ENCODE assay signal across 17 mouse cellular contexts in the genomic region with DNA sequence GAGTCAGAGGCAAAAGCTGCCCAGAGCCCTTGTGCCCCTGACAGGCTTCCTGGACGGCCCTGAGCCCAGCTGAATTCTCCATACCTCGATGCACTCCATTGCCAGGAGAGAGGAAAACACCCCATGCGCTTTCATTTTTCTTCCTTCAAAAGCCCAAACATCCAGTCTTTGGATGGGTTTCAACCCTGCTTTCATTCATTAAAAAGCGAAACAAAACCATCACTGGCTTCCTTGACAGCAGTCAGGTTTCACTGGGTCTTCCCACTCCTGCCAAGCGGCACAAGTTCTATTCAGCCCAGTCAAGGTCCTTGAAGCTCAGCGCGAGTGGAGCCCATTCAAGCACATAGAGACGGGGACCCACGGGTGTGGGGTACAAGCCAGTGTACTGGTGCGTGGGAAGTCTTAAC.
DNase-seq lines count a peak whose midpoint lies in the region; ATAC-seq and TF ChIP-seq lines count a peak whose summit lies in the region.
"Had no signal": no experiment of that assay in that cellular context is flagged by ENCODE, and none has a peak within 500 bp of the region (broad histone marks: within the 10 kb centered on the region; RNA-seq: fewer than 3 reads in every experiment).

No protein-coding gene starts in this region.

- POLR2A ChIA-PET in Patski (lab: Charles Lee) = interaction anchor here (0.7 to 2.0 kb wide), 2 partner anchors 239 to 492 kb away, joined by 3 to 4 read pairs; no protein-coding TSS in a partner anchor

- CTCF ChIA-PET in Patski (lab: Charles Lee) = interaction anchor here (0.9 to 1.8 kb wide), 2 partner anchors 9 to 248 kb away, joined by 4 to 5 read pairs; no protein-coding TSS in a partner anchor

- 42% methylated on average over 10 of the region's 10 CpGs for WGBS in hindbrain, embryonic 14.5 days
- WGBS in hindbrain, embryonic 11.5 days = 67% methylated on average over 10 of the region's 10 CpGs
- 75% methylated on average over 10 of the region's 10 CpGs for WGBS in lung, embryonic 16.5 days
- WGBS in hindbrain, postnatal 0 days = 33% methylated on average over 10 of the region's 10 CpGs

- no peaks in the 10 kb centered on the region for H3K27me3 ChIP-seq in hindbrain, embryonic 14.5 days (ENCODE audit: control insufficient read depth, insufficient read depth, low read length)
- H3K27me3 ChIP-seq in hindbrain, embryonic 11.5 days (ENCODE audit: control insufficient read depth, insufficient read depth, low read length) = no peaks in the 10 kb centered on the region
- no peaks in the 10 kb centered on the region; the same call in 1 of the 2 replicates for H3K27me3 ChIP-seq in lung, embryonic 16.5 days (ENCODE audit: control insufficient read depth, insufficient read depth, low read depth, low read length)
- no peaks in the 10 kb centered on the region for H3K27me3 ChIP-seq in Patski
- H3K27me3 ChIP-seq in hindbrain, postnatal 0 days (ENCODE audit: insufficient read depth, low read length) = no peaks in the 10 kb centered on the region
- H3K27me3 ChIP-seq: limb, embryonic 12.5 days; liver, embryonic 13.5 days; megakaryocyte, embryonic 14.5 days had no signal

- H3K27ac ChIP-seq in hindbrain, embryonic 14.5 days = no peak overlapping the region
- no peak overlapping the region for H3K27ac ChIP-seq in hindbrain, embryonic 11.5 days (ENCODE audit: low read depth, low read length)
- H3K27ac ChIP-seq in lung, embryonic 16.5 days (ENCODE audit: low read length) = peak overlapping the region; percentile 10; the same call in 1 of the 2 replicates
- no peak overlapping the region for H3K27ac ChIP-seq in hindbrain, postnatal 0 days
- H3K27ac ChIP-seq: limb, embryonic 12.5 days; liver, embryonic 13.5 days had no signal

- H3K9me3 ChIP-seq in hindbrain, embryonic 14.5 days (ENCODE audit: control insufficient read depth, low read length) = no peaks in the 10 kb centered on the region
- H3K9me3 ChIP-seq in hindbrain, embryonic 11.5 days (ENCODE audit: control insufficient read depth, low read length) = no peaks in the 10 kb centered on the region
- H3K9me3 ChIP-seq in lung, embryonic 16.5 days (ENCODE audit: control insufficient read depth, low read length) = no peaks in the 10 kb centered on the region
- no peaks in the 10 kb centered on the region for H3K9me3 ChIP-seq in hindbrain, postnatal 0 days (ENCODE audit: low read length)
- H3K9me3 ChIP-seq: G1E; limb, embryonic 12.5 days; liver, embryonic 13.5 days; megakaryocyte, embryonic 14.5 days had no signal

- H3K36me3 ChIP-seq in hindbrain, embryonic 14.5 days (replicated peaks; ENCODE audit: control insufficient read depth, insufficient read depth) = no peaks in the 10 kb centered on the region
- H3K36me3 ChIP-seq in hindbrain, embryonic 11.5 days (ENCODE audit: control insufficient read depth, insufficient read depth, low read length) = no peaks in the 10 kb centered on the region
- H3K36me3 ChIP-seq in lung, embryonic 16.5 days (ENCODE audit: control insufficient read depth, insufficient read depth, low read length) = no peaks in the 10 kb centered on the region
- no peaks in the 10 kb centered on the region for H3K36me3 ChIP-seq in hindbrain, postnatal 0 days (ENCODE audit: insufficient read depth, low read length)
- H3K36me3 ChIP-seq: G1E; limb, embryonic 12.5 days; liver, embryonic 13.5 days had no signal

- no peak for TF ChIP-seq CTCF in Patski (IDR thresholded peaks at IDR 0.05)
- no peak for TF ChIP-seq CTCF in hindbrain, postnatal 0 days (IDR thresholded peaks at IDR 0.05; ENCODE audit: low read depth)

- DNase-seq in hindbrain, embryonic 14.5 days (ENCODE audit: low spot score) = no peak
- DNase-seq in hindbrain, embryonic 11.5 days (ENCODE audit: low spot score) = no peak
- no peak for DNase-seq in lung, postnatal 25 days (ENCODE audit: low spot score)
- peak; percentile 96 for DNase-seq in Patski (ENCODE audit: low read depth, low spot score)
- peak; percentile 70 for DNase-seq in hindbrain, postnatal 0 days (ENCODE audit: low spot score)
- DNase-seq: adrenal gland, adult 8-10 months; cerebellum, adult 11-12 months; cerebellum, postnatal 25 days; gastrocnemius, postnatal 14 days; liver, embryonic 13.5 days; thymus, postnatal 36 days had no signal

- in situ Hi-C loops in Patski (cut with MboI; ENCODE audit: low pct_unique_long_range_greater_than_20kb) = loop anchor here (10.0 kb wide), 1 partner anchor 171 kb away; no protein-coding TSS in a partner anchor

- peak; percentile 53; the same call in 1 of the 2 replicates for ATAC-seq in hindbrain, embryonic 14.5 days (ENCODE audit: low FRiP score)
- ATAC-seq in hindbrain, embryonic 11.5 days (ENCODE audit: low FRiP score) = no peak
- no peak for ATAC-seq in lung, embryonic 16.5 days (ENCODE audit: low read depth)
- ATAC-seq in Patski = peak; percentile 48
- peak; percentile 88 for ATAC-seq in hindbrain, postnatal 0 days
- ATAC-seq in megakaryocyte, adult 5-6 weeks (ENCODE audit: poor library complexity, severe bottlenecking) = no peak
- ATAC-seq: lung, postnatal 0 days had no signal

- H3K4me3 ChIP-seq in hindbrain, embryonic 14.5 days (replicated peaks; ENCODE audit: low read length) = no peak overlapping the region
- no peak overlapping the region for H3K4me3 ChIP-seq in hindbrain, embryonic 11.5 days (ENCODE audit: low read depth, low read length)
- H3K4me3 ChIP-seq in lung, embryonic 16.5 days (ENCODE audit: low read length) = no peak overlapping the region
- no peak overlapping the region for H3K4me3 ChIP-seq in hindbrain, postnatal 0 days (ENCODE audit: low read length)
- H3K4me3 ChIP-seq: limb, embryonic 12.5 days; liver, embryonic 13.5 days; megakaryocyte, embryonic 14.5 days had no signal

- H3K4me2 ChIP-seq in hindbrain, embryonic 14.5 days (replicated peaks) = no peak overlapping the region
- H3K4me2 ChIP-seq in hindbrain, embryonic 11.5 days (replicated peaks; ENCODE audit: low read depth, low read length) = no peak overlapping the region
- H3K4me2 ChIP-seq in lung, embryonic 16.5 days (ENCODE audit: low read depth, low read length) = no peak overlapping the region
- no peak overlapping the region for H3K4me2 ChIP-seq in hindbrain, postnatal 0 days (ENCODE audit: low read depth, low read length)
- H3K4me2 ChIP-seq: limb, embryonic 12.5 days; liver, embryonic 13.5 days had no signal

- no peaks in the 10 kb centered on the region for H3K4me1 ChIP-seq in hindbrain, embryonic 14.5 days (replicated peaks; ENCODE audit: control insufficient read depth, insufficient read depth, low read length)
- H3K4me1 ChIP-seq in hindbrain, embryonic 11.5 days (replicated peaks; ENCODE audit: control insufficient read depth, insufficient read depth, low read length) = no peaks in the 10 kb centered on the region
- peaks cover 3% of the 10 kb centered on the region; the same call in 1 of the 2 replicates for H3K4me1 ChIP-seq in lung, embryonic 16.5 days (replicated peaks; ENCODE audit: control insufficient read depth, insufficient read depth, low read length)
- no peaks in the 10 kb centered on the region for H3K4me1 ChIP-seq in hindbrain, postnatal 0 days (ENCODE audit: insufficient read depth, low read length)
- H3K4me1 ChIP-seq: liver, embryonic 13.5 days had no signal

- no peak overlapping the region for H3K9ac ChIP-seq in hindbrain, embryonic 14.5 days
- no peak overlapping the region for H3K9ac ChIP-seq in hindbrain, embryonic 11.5 days (ENCODE audit: low read depth, low read length)
- H3K9ac ChIP-seq in lung, embryonic 16.5 days (ENCODE audit: low read length) = no peak overlapping the region
- H3K9ac ChIP-seq in hindbrain, postnatal 0 days (replicated peaks; ENCODE audit: low read length) = no peak overlapping the region
- H3K9ac ChIP-seq: limb, embryonic 12.5 days; liver, embryonic 13.5 days had no signal

Comparison
In these comparisons a context has a peak if more than half of its experiments do, and no peak if none do; other contexts are left out.
1. ATAC-seq: peak in hindbrain, embryonic 14.5 days (single experiment), Patski (single experiment) and hindbrain, postnatal 0 days (single experiment); none in hindbrain, embryonic 11.5 days (single experiment), lung, embryonic 16.5 days (single experiment) and megakaryocyte, adult 5-6 weeks (single experiment).
2. DNase-seq: peak in Patski (single experiment) and hindbrain, postnatal 0 days (single experiment); none in hindbrain, embryonic 14.5 days (single experiment), hindbrain, embryonic 11.5 days (single experiment) and lung, postnatal 25 days (single experiment).